Mouse (Mus musculus): ENCODE results near the gene Hunk.
A peak's percentile ranks its signal among the peaks of the same experiment; 100 is the strongest.

Gene Hunk

GRCm38 (mm10) chr16:90385688-90386513 lies at the start of gene Hunk:
Hunk (plus strand) TSS chr16:90386013.
- DNase-seq (ENCODE audit: low spot score) = no peak

- DNase-seq (ENCODE audit: low spot score) = no peak
Measured at GRCm38 (mm10) chr16:90339026-90339425, 46.8 kb upstream of the Hunk start.

DNA sequence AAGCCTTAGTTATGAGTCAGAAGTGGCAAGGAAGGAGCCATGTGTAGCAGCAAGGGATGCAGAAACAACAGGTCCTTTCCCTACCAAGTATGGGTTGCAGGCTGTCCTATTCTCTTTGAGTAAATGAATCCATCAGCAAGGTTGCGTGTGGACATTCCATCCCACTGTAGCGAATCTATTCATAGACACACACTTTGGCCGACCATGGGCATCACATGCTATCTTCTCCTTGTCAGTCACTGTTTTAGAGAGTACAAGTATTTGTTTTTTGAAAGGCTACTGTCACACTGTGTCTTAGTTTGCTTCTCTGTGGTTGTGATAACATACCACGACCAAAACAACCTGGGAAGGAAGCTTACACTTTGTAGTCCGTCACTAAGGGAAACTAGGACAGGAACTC lies 44.7 kb upstream of the Hunk start:
- DNase-seq (ENCODE audit: low spot score) = no peak

DNA sequence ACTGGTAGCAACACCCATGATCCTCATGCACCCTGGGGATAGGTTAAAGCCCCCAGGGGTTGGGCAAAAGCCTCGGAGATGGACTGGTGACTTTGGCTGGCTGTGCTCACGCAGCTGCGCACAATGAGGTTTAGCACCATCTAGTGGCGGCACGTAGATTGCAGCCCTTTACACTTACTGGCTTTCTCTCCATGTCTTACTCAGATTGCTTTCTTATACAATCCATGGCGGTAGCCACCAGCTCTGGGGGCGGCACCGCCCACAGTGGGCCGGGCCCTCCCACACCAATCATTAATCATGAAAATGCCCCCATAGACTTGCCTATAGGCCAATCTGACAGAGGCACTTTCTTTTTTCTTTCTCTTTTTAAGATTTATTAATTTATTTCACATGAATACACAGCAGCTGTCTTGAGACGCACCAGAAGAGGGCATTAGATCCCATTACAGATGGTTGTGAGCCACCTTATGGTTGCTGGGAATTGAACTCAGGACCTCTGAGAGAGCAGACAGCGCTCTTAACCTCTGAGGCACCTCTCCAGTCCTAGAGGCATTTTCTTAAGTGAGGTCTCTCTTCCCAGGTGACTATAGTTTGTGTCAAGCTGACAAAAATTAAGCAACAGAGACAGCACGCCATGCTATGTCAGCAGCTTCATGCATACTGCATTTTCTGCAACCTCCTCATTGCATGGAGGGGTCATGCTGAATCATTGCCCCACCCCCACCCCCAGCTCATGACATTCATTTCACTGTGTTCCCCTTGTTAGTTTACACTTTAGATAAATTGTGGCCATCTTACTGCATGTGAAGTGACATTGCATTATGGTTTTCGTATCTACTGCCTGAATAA lies 35.9 kb upstream of the Hunk start:
- DNase-seq (ENCODE audit: low spot score) = no peak

DNA sequence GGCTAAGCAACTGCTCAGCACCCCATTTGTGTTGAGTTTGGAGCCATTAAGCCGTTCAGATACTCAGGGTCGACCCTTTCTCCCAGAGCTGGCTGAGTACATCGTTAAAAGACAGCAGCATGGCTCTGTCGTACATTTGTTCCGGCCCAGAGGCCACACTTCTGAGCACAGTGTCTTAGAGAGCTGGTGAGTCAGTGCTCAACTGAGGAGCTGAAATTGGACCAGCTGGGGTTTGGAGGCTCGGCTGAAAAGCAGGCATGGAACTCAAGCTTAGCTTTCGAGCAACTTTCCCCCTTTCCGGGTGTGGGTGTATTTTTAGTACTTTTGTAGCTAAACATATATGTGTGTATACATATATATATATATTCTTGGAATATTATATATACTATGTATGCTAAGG lies 34.1 kb upstream of the Hunk start:
- DNase-seq (ENCODE audit: low spot score) = no peak

DNA sequence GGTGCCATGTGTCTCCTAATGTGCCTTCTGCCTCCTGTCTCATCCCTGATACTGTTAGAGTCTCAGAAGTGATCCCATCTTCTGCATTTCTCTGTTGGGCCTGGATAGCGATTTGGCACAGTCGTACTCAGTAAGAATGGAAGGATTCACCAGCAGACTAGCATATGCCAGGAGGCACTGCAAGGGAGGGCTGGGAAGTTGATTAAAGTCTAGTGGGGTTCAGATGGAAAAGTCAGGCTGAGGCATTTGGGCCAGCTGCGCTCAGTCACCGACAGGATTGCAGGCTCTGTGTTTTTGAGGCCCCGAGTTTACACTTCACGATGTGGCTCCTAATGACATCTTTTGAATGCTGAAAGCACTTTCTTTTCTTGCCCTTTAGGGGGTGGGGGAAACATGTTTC lies 33.1 kb upstream of the Hunk start:
- no peak for DNase-seq (ENCODE audit: low spot score)

GRCm38 (mm10) chr16:90353156-90353555 lies 32.7 kb upstream of the Hunk start:
- DNase-seq (ENCODE audit: low spot score) = no peak

- no peak for DNase-seq (ENCODE audit: low spot score)
Measured at GRCm38 (mm10) chr16:90359329-90359728, 26.5 kb upstream of the Hunk start.

- DNase-seq (ENCODE audit: low spot score) = no peak
Measured at GRCm38 (mm10) chr16:90359750-90360149, 26.1 kb upstream of the Hunk start.

DNA sequence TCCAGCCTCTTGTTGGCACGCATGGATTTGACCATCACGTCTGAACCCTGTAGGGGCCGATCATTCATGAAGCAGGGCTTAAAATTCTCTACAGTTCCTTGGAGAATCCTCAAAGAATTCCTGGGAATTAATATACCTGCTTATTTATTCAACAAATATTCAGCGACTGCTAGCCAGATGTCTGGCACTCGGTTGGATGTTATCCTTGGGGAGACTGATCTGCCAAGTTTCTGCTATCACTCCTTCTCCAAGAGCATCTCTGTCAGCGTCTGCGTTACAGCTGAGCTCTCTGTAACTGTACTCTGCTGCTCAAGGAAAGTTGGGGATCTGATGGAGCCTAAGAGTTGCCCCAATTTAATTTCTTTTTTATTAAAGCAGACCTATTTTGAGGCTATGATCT lies 25.5 kb upstream of the Hunk start:
- DNase-seq (ENCODE audit: low spot score) = no peak

GRCm38 (mm10) chr16:90362926-90363325 lies 22.9 kb upstream of the Hunk start:
- DNase-seq (ENCODE audit: low spot score) = no peak

- peak; percentile 28 for DNase-seq (ENCODE audit: low spot score)
Measured at GRCm38 (mm10) chr16:90379897-90380296, 5.9 kb upstream of the Hunk start.

- DNase-seq (ENCODE audit: low spot score) = no peak
Measured at GRCm38 (mm10) chr16:90381633-90382032, 4.2 kb upstream of the Hunk start.

GRCm38 (mm10) chr16:90382701-90383280 lies 3.0 kb upstream of the Hunk start:
- DNase-seq (ENCODE audit: low spot score) = no peak

DNA sequence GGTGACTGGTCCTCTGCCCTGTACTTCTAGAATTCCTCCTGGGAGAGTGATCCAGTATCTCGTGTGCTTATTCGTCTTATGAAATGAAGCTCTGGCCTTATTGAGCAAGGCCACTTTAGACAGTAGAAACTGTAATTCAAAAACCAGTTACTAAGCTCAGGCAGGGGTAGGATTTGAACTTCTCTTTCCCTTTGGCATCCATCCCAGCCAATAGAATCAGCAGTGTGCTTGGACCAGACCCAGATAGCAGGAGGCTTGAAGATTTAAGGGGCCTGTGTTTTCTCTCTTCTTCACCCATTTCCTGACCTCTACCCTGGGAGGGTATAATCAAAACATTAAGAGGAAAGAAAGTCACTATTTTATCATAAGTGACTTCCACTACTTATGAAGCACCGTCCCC lies 1.8 kb upstream of the Hunk start:
- no peak for DNase-seq (ENCODE audit: low spot score)

- DNase-seq (ENCODE audit: low spot score) = no peak
Measured at GRCm38 (mm10) chr16:90384846-90385245, 967 bp upstream of the Hunk start.

DNA sequence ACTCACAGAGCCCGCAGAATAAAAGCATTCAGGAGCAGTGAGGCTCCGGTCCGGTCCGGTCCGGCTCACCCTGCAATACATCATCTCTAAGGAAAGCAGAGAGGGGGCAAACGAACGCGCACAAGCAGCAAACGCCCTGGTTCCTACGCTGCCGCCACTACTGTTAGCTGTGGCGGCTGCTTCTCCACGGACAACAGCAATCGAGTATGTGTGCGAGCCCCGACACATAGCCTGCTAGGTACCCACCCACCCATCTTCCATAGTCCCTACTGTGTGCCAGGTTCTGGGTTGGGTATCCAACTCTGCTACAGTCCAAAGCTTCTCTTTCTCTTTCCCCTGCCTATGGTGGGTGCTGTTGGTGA lies 506 bp upstream of the Hunk start:
- DNase-seq (ENCODE audit: low spot score) = no peak

DNA sequence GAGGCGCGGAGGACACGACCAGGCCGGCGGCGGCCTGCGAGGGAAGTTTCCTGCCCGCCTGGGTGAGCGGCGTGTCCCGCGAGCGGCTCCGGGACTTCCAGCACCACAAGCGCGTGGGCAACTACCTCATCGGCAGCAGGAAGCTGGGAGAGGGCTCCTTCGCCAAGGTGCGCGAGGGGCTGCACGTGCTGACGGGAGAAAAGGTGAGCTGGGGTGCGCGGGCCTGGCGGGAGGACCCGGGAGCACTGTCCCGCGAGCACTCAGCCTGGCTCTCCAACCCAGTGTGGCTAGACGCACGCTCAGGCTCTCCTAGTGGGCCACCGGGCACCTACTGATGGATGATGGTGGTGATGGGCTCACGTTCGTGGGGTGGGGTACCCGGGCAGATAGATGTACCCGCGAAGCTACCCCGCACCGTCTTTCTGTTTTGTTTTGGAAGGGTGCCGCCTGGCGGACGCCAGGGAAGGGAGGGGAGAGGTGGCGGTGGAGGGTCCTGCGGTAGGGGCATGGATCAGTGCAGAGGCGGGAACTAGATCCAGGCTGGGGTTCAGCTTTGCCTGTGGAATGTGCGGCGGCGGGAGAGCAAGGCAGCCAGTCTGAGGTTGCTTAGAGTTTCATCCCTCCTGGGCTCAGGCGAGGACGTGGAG lies 824 bp downstream of the Hunk start:
- no peak for DNase-seq (ENCODE audit: low spot score)

- DNase-seq (ENCODE audit: low spot score) = no peak
Measured at GRCm38 (mm10) chr16:90387161-90387671, 1.4 kb downstream of the Hunk start.

- DNase-seq (ENCODE audit: low spot score) = no peak
Measured at GRCm38 (mm10) chr16:90387961-90388360, 2.1 kb downstream of the Hunk start.

GRCm38 (mm10) chr16:90389103-90389750 lies 3.4 kb downstream of the Hunk start:
- DNase-seq (ENCODE audit: low spot score) = no peak

DNA sequence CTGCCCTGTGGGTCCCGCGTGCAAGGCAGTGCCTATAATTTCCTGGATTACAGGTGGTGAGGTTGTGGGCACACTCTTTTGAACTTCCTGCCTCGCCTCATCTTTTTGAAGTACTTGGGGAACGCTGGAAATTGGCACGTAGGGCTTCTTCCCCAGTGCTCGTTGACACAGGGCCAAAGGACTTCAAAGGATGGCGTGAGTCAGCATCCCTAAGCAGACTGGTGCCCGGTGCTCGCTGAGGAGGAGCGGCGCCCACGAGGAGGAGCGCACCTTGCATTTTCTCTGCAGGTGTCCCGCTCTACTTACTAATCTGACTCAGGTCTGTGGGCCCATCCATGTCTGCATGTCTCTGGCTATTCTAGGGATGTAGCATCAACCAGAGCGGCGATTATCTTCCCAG lies 4.9 kb downstream of the Hunk start:
- no peak for DNase-seq (ENCODE audit: low spot score)

Data from c-Kit-positive CD71-positive TER-119-positive erythroid progenitor cells, embryonic 14.5 days (primary cell).